Mouse (Mus musculus) midbrain, embryonic 12.5 days (tissue): ENCODE results near the gene Ciart. TPM values are rescaled to one million over a fixed set of nuclear protein-coding genes. Genes with fewer than 3 reads are reported as not detected.
"Not testable (repeated sequence)": the region's sequence is repeated elsewhere in the genome, so short reads cannot be mapped to it uniquely, and the experiment has no call there.

ENCODE experiments used
- ATAC-seq: fragments of 200-750 bp; cut with Nextera tagmentation; 2 replicates; pipeline ENCODE4 v1.8.0; 2017; ENCODE audit warnings: low read depth, moderate TSS enrichment, moderate library complexity; ENCODE audit not compliant: low FRiP score
- H3K27ac ChIP-seq: fragments of 300-500 bp; sonication (generic); replicated peaks from 2 replicates; pipeline ENCODE4 v1.5.1; 2016; ENCODE audit warnings: mild to moderate bottlenecking
- H3K27me3 ChIP-seq: fragments of 300-500 bp; sonication (generic); 2 replicates; pipeline ENCODE4 v1.6.1; 2016; ENCODE audit warnings: mild to moderate bottlenecking
- H3K36me3 ChIP-seq: fragments of 300-500 bp; sonication (generic); 2 replicates; pipeline ENCODE4 v1.6.1; 2016
- H3K4me1 ChIP-seq: fragments of 300-500 bp; sonication (generic); 2 replicates; pipeline ENCODE4 v1.6.1; 2016
- H3K4me2 ChIP-seq: fragments of 300-500 bp; sonication (generic); replicated peaks from 2 replicates; pipeline ENCODE4 v1.6.1; 2016; ENCODE audit warnings: mild to moderate bottlenecking, moderate library complexity
- H3K4me3 ChIP-seq: fragments of 300-500 bp; sonication (generic); 2 replicates; pipeline ENCODE4 v1.5.1; 2016; ENCODE audit warnings: mild to moderate bottlenecking
- H3K9ac ChIP-seq: fragments of 300-500 bp; sonication (generic); replicated peaks from 2 replicates; pipeline ENCODE4 v1.6.1; 2016; ENCODE audit warnings: mild to moderate bottlenecking, moderate library complexity
- H3K9me3 ChIP-seq: fragments of 300-500 bp; sonication (generic); 2 replicates; pipeline ENCODE4 v1.6.1; 2016; ENCODE audit warnings: mild to moderate bottlenecking
- WGBS: fragments of 180-500 bp; shearing (Covaris S2); methylation state at CpG from one replicate; pipeline ENCODE4 v1.1.7; 2016; 5-methylcytosine and 5-hydroxymethylcytosine counted together
- polyA plus RNA-seq: library from polyadenylated mRNA; unstranded; fragments of >200 nt; fragmentation: Nextera tagmentation; extraction: Ambion mirVana; gene quantifications from 2 replicates; pipeline ENCODE4 v1.2.1, GENCODE M21; 2016

Gene Ciart
- polyA plus RNA-seq, 1 experiment from 2014 or later: 3.9 TPM

DNA sequence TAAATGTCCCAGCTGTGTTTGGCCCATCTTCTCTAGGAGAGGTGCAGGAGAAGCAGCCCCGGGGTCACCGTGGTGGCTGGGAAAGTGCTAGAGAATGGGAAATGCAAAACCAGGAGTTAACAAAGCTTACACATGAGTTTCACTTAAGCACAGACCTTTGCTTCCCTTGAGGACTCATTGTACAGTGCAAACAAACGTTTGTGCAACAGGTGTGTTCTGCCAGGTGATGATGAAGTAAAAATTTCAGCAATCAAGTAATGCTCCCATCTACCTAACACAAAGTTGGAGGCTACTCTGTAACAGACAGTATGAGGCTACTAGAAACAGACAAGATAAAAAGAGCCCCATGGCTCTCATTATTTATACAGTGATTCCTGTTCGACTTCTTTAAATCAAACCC, 3.0 kb downstream of the Ciart start:
- Histone ChIP-seq H3K4me1 (peaks cover 16% of the 10 kb centered on the region), H3K4me2 (no peak overlapping the region), H3K27me3 (peaks cover 4% of the 10 kb centered on the region; the same call in 1 of the 2 replicates), H3K9me3 (no peaks in the 10 kb centered on the region), H3K9ac (no peak overlapping the region), H3K27ac (no peak overlapping the region), H3K36me3 (no peaks in the 10 kb centered on the region), H3K4me3 (no peak overlapping the region)
- no peak for ATAC-seq
- WGBS: 89% methylated on average over 4 of the region's 4 CpGs

- H3K9me3 ChIP-seq: no peaks in the 10 kb centered on the region
- peaks cover 21% of the 10 kb centered on the region for H3K36me3 ChIP-seq
- H3K4me1 ChIP-seq: peaks cover 16% of the 10 kb centered on the region
- H3K4me3 ChIP-seq: peak overlapping the region; percentile 62
- WGBS: 88% methylated on average over 7 of the region's 7 CpGs
- H3K4me2 ChIP-seq: peak overlapping the region; percentile 71
- peak overlapping the region; percentile 79 for H3K9ac ChIP-seq
- H3K27me3 ChIP-seq: no peaks in the 10 kb centered on the region
- H3K27ac ChIP-seq: no peak overlapping the region
- ATAC-seq: no peak
Measured at GRCm38 (mm10) chr3:95872048-95872447, 10.0 kb downstream of the Ciart start.

GRCm38 (mm10) chr3:95871392-95871867, 10.6 kb downstream of the Ciart start, which contains the start of gene Mrps21:
Mrps21 (minus strand) TSS chr3:95871519.
- Histone ChIP-seq H3K4me1 (peaks cover 16% of the 10 kb centered on the region), H3K27me3 (no peaks in the 10 kb centered on the region), H3K27ac (peak within 1 kb of the TSS; percentile 82), H3K9ac (peak within 1 kb of the TSS; percentile 79), H3K4me3 (peak within 1 kb of the TSS; percentile 62), H3K4me2 (peak within 1 kb of the TSS; percentile 71), H3K36me3 (peaks cover 28% of the 10 kb centered on the region), H3K9me3 (no peaks in the 10 kb centered on the region)
- WGBS: under 1% methylated on average over 33 of the region's 33 CpGs
- peak; percentile 93 for ATAC-seq

DNA sequence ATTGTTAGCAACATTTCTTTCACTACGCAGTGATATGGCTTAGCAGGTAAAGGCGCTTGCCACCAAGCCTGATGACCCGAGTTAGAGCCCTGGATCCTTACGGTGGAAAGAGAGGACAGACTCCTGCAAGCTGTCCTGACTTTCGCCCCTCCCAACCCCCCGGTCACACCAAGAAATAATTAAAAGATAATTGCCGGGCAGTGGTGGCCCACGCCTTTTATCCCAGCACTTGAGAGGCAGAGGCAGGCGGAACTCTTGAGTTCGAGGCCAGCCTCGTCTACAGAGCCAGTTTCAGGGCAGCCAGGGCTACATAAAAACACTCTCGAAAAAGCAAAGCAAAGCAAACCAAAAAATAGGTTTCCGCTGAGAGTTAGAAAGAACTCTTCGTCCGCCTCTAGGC, 11.1 kb downstream of the Ciart start:
- Histone ChIP-seq H3K9ac (peak overlapping the region; percentile 79), H3K4me1 (peaks cover 16% of the 10 kb centered on the region), H3K4me3 (peak overlapping the region; percentile 62), H3K27ac (peak overlapping the region; percentile 82), H3K36me3 (peaks cover 31% of the 10 kb centered on the region), H3K27me3 (no peaks in the 10 kb centered on the region), H3K4me2 (peak overlapping the region; percentile 71), H3K9me3 (no peaks in the 10 kb centered on the region)
- 8% methylated on average over 15 of the region's 15 CpGs for WGBS
- ATAC-seq: peak; percentile 62

DNA sequence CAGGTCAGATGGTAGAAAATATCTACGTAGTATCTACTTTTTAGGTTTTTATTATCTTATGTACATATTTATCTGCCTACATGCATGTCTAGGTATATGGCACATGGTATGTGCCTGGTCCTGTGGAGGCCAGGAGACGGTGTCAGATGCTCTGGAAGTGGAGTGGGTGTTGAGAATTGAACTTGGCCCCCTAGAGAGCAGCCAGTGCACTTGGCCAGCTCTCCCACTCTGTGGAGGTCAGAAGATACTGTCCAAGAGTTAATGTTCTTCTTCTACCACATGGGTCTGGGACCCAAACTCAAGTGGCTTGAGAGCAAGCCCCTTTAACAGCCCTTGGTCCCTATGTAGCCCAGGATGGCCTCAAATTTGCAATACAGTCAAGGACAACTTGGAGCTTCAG, 14.6 kb downstream of the Ciart start:
- Histone ChIP-seq H3K4me1 (peaks cover 15% of the 10 kb centered on the region), H3K27ac (no peak overlapping the region), H3K9ac (no peak overlapping the region), H3K4me3 (no peak overlapping the region), H3K27me3 (no peaks in the 10 kb centered on the region), H3K4me2 (no peak overlapping the region), H3K36me3 (peaks cover 54% of the 10 kb centered on the region), H3K9me3 (no peaks in the 10 kb centered on the region)
- WGBS: 97% methylated on average over 2 of the region's 2 CpGs
- no peak for ATAC-seq

- no peak overlapping the region for H3K27ac ChIP-seq
- peaks cover 59% of the 10 kb centered on the region for H3K36me3 ChIP-seq
- H3K4me2 ChIP-seq: no peak overlapping the region
- no peak overlapping the region for H3K4me3 ChIP-seq
- no peak for ATAC-seq
- 91% methylated on average over 5 of the region's 5 CpGs for WGBS
- H3K27me3 ChIP-seq: no peaks in the 10 kb centered on the region
- H3K4me1 ChIP-seq: peaks cover 8% of the 10 kb centered on the region; the same call in 1 of the 2 replicates
- no peaks in the 10 kb centered on the region for H3K9me3 ChIP-seq
- H3K9ac ChIP-seq: no peak overlapping the region
Measured at GRCm38 (mm10) chr3:95866071-95866470, 16.0 kb downstream of the Ciart start.

- Histone ChIP-seq H3K4me3 (no peak overlapping the region), H3K9me3 (no peaks in the 10 kb centered on the region), H3K9ac (no peak overlapping the region), H3K36me3 (peaks cover 59% of the 10 kb centered on the region), H3K27me3 (no peaks in the 10 kb centered on the region), H3K27ac (no peak overlapping the region), H3K4me2 (no peak overlapping the region), H3K4me1 (peaks cover 4% of the 10 kb centered on the region; the same call in 1 of the 2 replicates)
- WGBS: 94% methylated on average over 20 of the region's 20 CpGs
- ATAC-seq: no peak
Measured at GRCm38 (mm10) chr3:95865571-95865970, 16.5 kb downstream of the Ciart start.

- no peak overlapping the region for H3K4me2 ChIP-seq
Measured at GRCm38 (mm10) chr3:95865050-95865449, 17.0 kb downstream of the Ciart start.

GRCm38 (mm10) chr3:95863578-95863977, 18.5 kb downstream of the Ciart start:
- Histone ChIP-seq H3K9me3 (no peaks in the 10 kb centered on the region), H3K27ac (no peak overlapping the region), H3K9ac (no peak overlapping the region), H3K4me2 (no peak overlapping the region), H3K4me1 (no peaks in the 10 kb centered on the region), H3K36me3 (peaks cover 44% of the 10 kb centered on the region), H3K27me3 (no peaks in the 10 kb centered on the region), H3K4me3 (no peak overlapping the region)
- no peak for ATAC-seq
- 77% methylated on average over 7 of the region's 7 CpGs for WGBS

More at GRCm38 (mm10) chr3:95865050-95865449, 17.0 kb downstream of the Ciart start:
- no peak for ATAC-seq
- H3K36me3 ChIP-seq: peaks cover 56% of the 10 kb centered on the region
- WGBS: 90% methylated on average over 5 of the region's 5 CpGs
- H3K27ac ChIP-seq: no peak overlapping the region
- H3K27me3 ChIP-seq: no peaks in the 10 kb centered on the region
- no peak overlapping the region for H3K9ac ChIP-seq
- no peaks in the 10 kb centered on the region for H3K9me3 ChIP-seq
- no peaks in the 10 kb centered on the region for H3K4me1 ChIP-seq
- H3K4me3 ChIP-seq: no peak overlapping the region

GRCm38 (mm10) chr3:95861796-95862195, 20.3 kb downstream of the Ciart start:
- Histone ChIP-seq H3K27ac (no peak overlapping the region), H3K9ac (no peak overlapping the region), H3K27me3 (no peaks in the 10 kb centered on the region), H3K9me3 (no peaks in the 10 kb centered on the region), H3K4me3 (no peak overlapping the region), H3K4me1 (no peaks in the 10 kb centered on the region), H3K4me2 (no peak overlapping the region), H3K36me3 (peaks cover 35% of the 10 kb centered on the region)
- no peak for ATAC-seq
- WGBS: 41% methylated on average over 2 of the region's 2 CpGs

GRCm38 (mm10) chr3:95861216-95861615, 20.8 kb downstream of the Ciart start:
- Histone ChIP-seq H3K36me3 (peaks cover 31% of the 10 kb centered on the region), H3K9me3 (no peaks in the 10 kb centered on the region), H3K27ac (no peak overlapping the region), H3K4me2 (no peak overlapping the region), H3K27me3 (no peaks in the 10 kb centered on the region), H3K4me1 (0 out of 2 replicates have a peak, but pooled peaks cover under 1% of the 10 kb centered on the region), H3K9ac (no peak overlapping the region), H3K4me3 (no peak overlapping the region)
- ATAC-seq: no peak
- WGBS: 74% methylated on average over 10 of the region's 10 CpGs

GRCm38 (mm10) chr3:95860323-95860722, 21.7 kb downstream of the Ciart start:
- WGBS: 86% methylated on average over 3 of the region's 3 CpGs
- H3K27me3 ChIP-seq: no peaks in the 10 kb centered on the region
- no peak overlapping the region for H3K4me3 ChIP-seq
- H3K36me3 ChIP-seq: peaks cover 24% of the 10 kb centered on the region
- 0 out of 2 replicates have a peak, but pooled peaks cover 3% of the 10 kb centered on the region for H3K4me1 ChIP-seq
- no peak overlapping the region for H3K9ac ChIP-seq
- H3K9me3 ChIP-seq: no peaks in the 10 kb centered on the region
- ATAC-seq: no peak
- H3K4me2 ChIP-seq: no peak overlapping the region
- no peak overlapping the region for H3K27ac ChIP-seq

DNA sequence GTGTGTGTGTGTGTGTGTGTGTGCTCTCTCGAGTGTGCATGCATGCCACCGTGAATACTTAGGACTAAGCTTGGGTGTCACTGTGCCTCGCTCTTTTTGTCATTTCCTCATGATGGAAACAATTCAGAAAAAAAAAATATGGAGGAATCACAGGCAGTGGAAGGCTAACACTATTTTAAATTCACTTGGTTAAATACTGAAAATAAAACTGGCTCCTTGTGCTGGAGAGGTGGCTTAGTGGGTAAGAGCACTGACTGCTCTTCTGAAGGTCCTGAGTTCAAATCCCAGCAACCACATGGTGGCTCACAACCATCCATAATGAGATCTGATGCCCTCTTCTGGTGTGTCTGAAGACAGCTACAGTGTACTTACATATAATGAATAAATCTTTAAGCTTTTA, 23.8 kb downstream of the Ciart start:
- H3K4me2 ChIP-seq, H3K4me3 ChIP-seq, H3K9ac ChIP-seq, H3K4me1 ChIP-seq, H3K9me3 ChIP-seq, ATAC-seq, H3K27ac ChIP-seq, H3K27me3 ChIP-seq: not testable (repeated sequence)
- H3K36me3 ChIP-seq: peaks cover 14% of the 10 kb centered on the region
- WGBS: 83% methylated on average over 3 of the region's 3 CpGs
